Mouse (Mus musculus): ENCODE measurements at regions not wholly inside any gene's neighbourhood (a gene's known extent, or its start where the extent isn't known, plus 50 kb on each side); places are given as distances from the start of the nearest gene placed in this dataset.
A peak's percentile ranks its signal among the peaks of the same experiment; 100 is the strongest.
"Not testable (repeated sequence)": the region's sequence is repeated elsewhere in the genome, so short reads cannot be mapped to it uniquely, and the experiment has no call there.

DNA sequence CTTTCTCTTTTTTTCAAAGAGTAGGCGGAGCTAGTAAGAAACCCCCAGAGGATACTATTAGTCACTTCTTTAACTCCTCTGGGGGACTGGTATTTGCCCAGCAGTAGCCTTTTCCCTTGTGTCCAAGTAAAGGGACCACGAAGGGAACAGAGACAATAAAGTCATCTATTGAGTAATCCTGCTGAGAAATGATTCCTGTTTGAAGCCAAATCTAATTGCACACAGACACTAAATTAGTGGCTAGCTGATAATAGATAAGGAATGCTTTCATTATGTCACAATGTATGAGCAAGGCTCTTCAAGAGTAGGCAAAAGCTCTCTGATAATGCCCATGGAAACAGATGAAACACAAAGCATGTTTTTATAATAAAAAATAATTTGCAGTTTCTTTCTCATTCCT, 201.9 kb upstream of the Gm21897 start:
- H3K27me3 ChIP-seq (ENCODE audit: insufficient read depth, low read length), result no peaks in the 10 kb centered on the region
- no peaks in the 10 kb centered on the region for H3K36me3 ChIP-seq (ENCODE audit: insufficient read depth, low read length)
- no peak overlapping the region for H3K4me3 ChIP-seq (replicated peaks; ENCODE audit: low read length)
- H3K9me3 ChIP-seq (ENCODE audit: low read length), result no peaks in the 10 kb centered on the region
- no peak for TF ChIP-seq POU5F1 (IDR thresholded peaks at IDR 0.05; ENCODE audit: borderline replicate concordance, low read length)
- no peak for TF ChIP-seq CTCF (conservative IDR thresholded peaks at IDR 0.05; ENCODE audit: low read length)
- no peak for TF ChIP-seq NANOG (IDR thresholded peaks at IDR 0.05; ENCODE audit: borderline replicate concordance, low read length)
- H3K4me1 ChIP-seq (replicated peaks; ENCODE audit: low read depth, low read length), result no peaks in the 10 kb centered on the region

- TF ChIP-seq CTCF (conservative IDR thresholded peaks at IDR 0.05; ENCODE audit: low read length) (peak; percentile 22; the same call in 1 of the 2 replicates), POU5F1 (IDR thresholded peaks at IDR 0.05; ENCODE audit: borderline replicate concordance, low read length) (no peak), NANOG (IDR thresholded peaks at IDR 0.05; ENCODE audit: borderline replicate concordance, low read length) (no peak)
- no peaks in the 10 kb centered on the region for H3K27me3 ChIP-seq (ENCODE audit: insufficient read depth, low read length)
- no peak overlapping the region for H3K4me3 ChIP-seq (replicated peaks; ENCODE audit: low read length)
- no peaks in the 10 kb centered on the region for H3K4me1 ChIP-seq (replicated peaks; ENCODE audit: low read depth, low read length)
- H3K9me3 ChIP-seq (ENCODE audit: low read length), result no peaks in the 10 kb centered on the region
- H3K36me3 ChIP-seq (ENCODE audit: insufficient read depth, low read length), result no peaks in the 10 kb centered on the region
Measured at GRCm38 (mm10) chr16:15119799-15120198, 197.5 kb upstream of the Gm21897 start.

GRCm38 (mm10) chr16:15128996-15129395, 188.3 kb upstream of the Gm21897 start:
- H3K4me1 ChIP-seq (replicated peaks; ENCODE audit: low read depth, low read length), result no peaks in the 10 kb centered on the region
- no peak overlapping the region for H3K4me3 ChIP-seq (replicated peaks; ENCODE audit: low read length)
- no peaks in the 10 kb centered on the region for H3K27me3 ChIP-seq (ENCODE audit: insufficient read depth, low read length)
- no peaks in the 10 kb centered on the region for H3K36me3 ChIP-seq (ENCODE audit: insufficient read depth, low read length)
- TF ChIP-seq CTCF (conservative IDR thresholded peaks at IDR 0.05; ENCODE audit: low read length), result no peak
- no peak for TF ChIP-seq POU5F1 (IDR thresholded peaks at IDR 0.05; ENCODE audit: borderline replicate concordance, low read length)
- TF ChIP-seq NANOG (IDR thresholded peaks at IDR 0.05; ENCODE audit: borderline replicate concordance, low read length), result no peak
- no peaks in the 10 kb centered on the region for H3K9me3 ChIP-seq (ENCODE audit: low read length)

DNA sequence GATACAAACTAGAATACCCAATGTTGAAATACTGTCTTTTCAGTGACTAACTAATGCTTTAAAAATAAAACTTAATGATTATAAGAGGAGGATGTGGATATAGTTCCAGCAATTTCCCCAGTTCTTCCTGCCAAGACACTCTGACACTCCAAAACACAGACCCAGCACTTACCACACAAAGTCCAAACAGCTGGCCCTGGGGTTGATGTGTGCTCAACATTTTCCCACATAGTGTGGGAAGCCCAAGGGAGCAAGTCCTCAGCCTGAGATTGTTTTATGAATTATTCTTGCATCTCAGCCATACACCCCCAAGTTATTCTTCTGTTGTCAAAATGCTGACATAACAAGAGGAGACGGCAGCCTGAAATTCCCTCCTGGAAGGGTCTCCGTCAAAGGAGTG, 187.5 kb upstream of the Gm21897 start:
- Histone ChIP-seq H3K36me3 (ENCODE audit: insufficient read depth, low read length) (no peaks in the 10 kb centered on the region), H3K4me3 (replicated peaks; ENCODE audit: low read length) (no peak overlapping the region), H3K9me3 (ENCODE audit: low read length) (no peaks in the 10 kb centered on the region), H3K4me1 (replicated peaks; ENCODE audit: low read depth, low read length) (no peaks in the 10 kb centered on the region), H3K27me3 (ENCODE audit: insufficient read depth, low read length) (no peaks in the 10 kb centered on the region)
- TF ChIP-seq NANOG (IDR thresholded peaks at IDR 0.05; ENCODE audit: borderline replicate concordance, low read length) (no peak), POU5F1 (IDR thresholded peaks at IDR 0.05; ENCODE audit: borderline replicate concordance, low read length) (no peak), CTCF (conservative IDR thresholded peaks at IDR 0.05; ENCODE audit: low read length) (no peak)

GRCm38 (mm10) chr16:15157852-15158251, 159.4 kb upstream of the Gm21897 start:
- Histone ChIP-seq H3K4me1 (replicated peaks; ENCODE audit: low read depth, low read length) (no peaks in the 10 kb centered on the region), H3K36me3 (ENCODE audit: insufficient read depth, low read length) (no peaks in the 10 kb centered on the region), H3K4me3 (replicated peaks; ENCODE audit: low read length) (no peak overlapping the region), H3K27me3 (ENCODE audit: insufficient read depth, low read length) (no peaks in the 10 kb centered on the region), H3K9me3 (ENCODE audit: low read length) (no peaks in the 10 kb centered on the region)
- no peak for TF ChIP-seq NANOG (IDR thresholded peaks at IDR 0.05; ENCODE audit: borderline replicate concordance, low read length)
- no peak for TF ChIP-seq CTCF (conservative IDR thresholded peaks at IDR 0.05; ENCODE audit: low read length)

- Histone ChIP-seq H3K27me3 (ENCODE audit: insufficient read depth, low read length) (no peaks in the 10 kb centered on the region), H3K9me3 (ENCODE audit: low read length) (peaks cover 10% of the 10 kb centered on the region), H3K4me3 (replicated peaks; ENCODE audit: low read length) (no peak overlapping the region), H3K4me1 (replicated peaks; ENCODE audit: low read depth, low read length) (no peaks in the 10 kb centered on the region), H3K36me3 (ENCODE audit: insufficient read depth, low read length) (no peaks in the 10 kb centered on the region)
- TF ChIP-seq NANOG (IDR thresholded peaks at IDR 0.05; ENCODE audit: borderline replicate concordance, low read length), result no peak
- no peak for TF ChIP-seq CTCF (conservative IDR thresholded peaks at IDR 0.05; ENCODE audit: low read length)
- no peak for TF ChIP-seq POU5F1 (IDR thresholded peaks at IDR 0.05; ENCODE audit: borderline replicate concordance, low read length)
Measured at GRCm38 (mm10) chr16:15175516-15175915, 141.7 kb upstream of the Gm21897 start.

- H3K27me3 ChIP-seq (ENCODE audit: insufficient read depth, low read length), result no peaks in the 10 kb centered on the region
- TF ChIP-seq NANOG (IDR thresholded peaks at IDR 0.05; ENCODE audit: borderline replicate concordance, low read length) (no peak), POU5F1 (IDR thresholded peaks at IDR 0.05; ENCODE audit: borderline replicate concordance, low read length) (no peak), CTCF (conservative IDR thresholded peaks at IDR 0.05; ENCODE audit: low read length) (no peak)
- H3K4me3 ChIP-seq (replicated peaks; ENCODE audit: low read length), result no peak overlapping the region
- H3K36me3 ChIP-seq (ENCODE audit: insufficient read depth, low read length), result no peaks in the 10 kb centered on the region
- 0 out of 2 replicates have a peak, but pooled peaks cover under 1% of the 10 kb centered on the region for H3K9me3 ChIP-seq (ENCODE audit: low read length)
- H3K4me1 ChIP-seq (replicated peaks; ENCODE audit: low read depth, low read length), result no peaks in the 10 kb centered on the region
Measured at GRCm38 (mm10) chr16:15185714-15186113, 131.5 kb upstream of the Gm21897 start.

DNA sequence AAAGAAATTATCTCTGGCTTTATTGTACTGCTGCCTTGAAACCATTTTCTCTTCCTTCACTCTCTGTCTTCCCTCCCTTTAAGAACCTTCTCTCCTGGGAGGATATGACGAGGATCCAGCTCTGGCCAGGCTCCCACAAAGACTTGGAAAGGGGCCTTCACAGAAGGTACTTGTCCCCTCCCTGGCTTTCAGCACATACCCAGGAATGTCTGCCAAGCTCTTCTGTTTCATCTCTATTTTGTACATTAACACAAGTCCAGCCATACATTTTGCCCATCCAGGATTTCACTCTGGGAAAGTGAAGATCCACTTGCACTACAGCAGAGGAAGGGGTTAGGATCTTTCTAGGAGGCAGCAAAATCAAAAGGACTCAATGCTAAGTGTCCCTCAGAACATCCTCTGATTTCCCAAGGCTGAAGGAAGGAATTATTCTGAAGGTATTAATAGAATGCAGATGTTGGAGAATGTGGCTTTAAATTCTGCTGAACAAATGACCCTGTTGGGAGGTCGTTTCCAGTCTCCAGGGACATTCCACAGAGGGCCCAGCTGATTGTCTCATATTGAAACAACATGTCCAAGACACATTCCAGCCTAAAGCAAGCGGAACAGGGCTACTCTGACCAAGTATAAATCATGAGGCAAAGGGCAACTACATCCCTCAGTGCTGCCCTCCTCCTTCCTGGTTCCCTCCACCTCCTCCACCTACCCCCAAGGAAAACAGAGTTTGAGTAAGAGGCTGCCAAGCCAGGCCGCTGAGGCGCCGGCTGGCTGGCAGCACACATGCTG, 122.1 kb upstream of the Gm21897 start:
- Histone ChIP-seq H3K4me1 (replicated peaks; ENCODE audit: low read depth, low read length) (no peaks in the 10 kb centered on the region), H3K36me3 (ENCODE audit: insufficient read depth, low read length) (no peaks in the 10 kb centered on the region), H3K4me3 (replicated peaks; ENCODE audit: low read length) (no peak overlapping the region), H3K9me3 (ENCODE audit: low read length) (peaks cover 28% of the 10 kb centered on the region), H3K27me3 (ENCODE audit: insufficient read depth, low read length) (no peaks in the 10 kb centered on the region)
- TF ChIP-seq NANOG (IDR thresholded peaks at IDR 0.05; ENCODE audit: borderline replicate concordance, low read length) (no peak), POU5F1 (IDR thresholded peaks at IDR 0.05; ENCODE audit: borderline replicate concordance, low read length) (no peak), CTCF (conservative IDR thresholded peaks at IDR 0.05; ENCODE audit: low read length) (no peak)

DNA sequence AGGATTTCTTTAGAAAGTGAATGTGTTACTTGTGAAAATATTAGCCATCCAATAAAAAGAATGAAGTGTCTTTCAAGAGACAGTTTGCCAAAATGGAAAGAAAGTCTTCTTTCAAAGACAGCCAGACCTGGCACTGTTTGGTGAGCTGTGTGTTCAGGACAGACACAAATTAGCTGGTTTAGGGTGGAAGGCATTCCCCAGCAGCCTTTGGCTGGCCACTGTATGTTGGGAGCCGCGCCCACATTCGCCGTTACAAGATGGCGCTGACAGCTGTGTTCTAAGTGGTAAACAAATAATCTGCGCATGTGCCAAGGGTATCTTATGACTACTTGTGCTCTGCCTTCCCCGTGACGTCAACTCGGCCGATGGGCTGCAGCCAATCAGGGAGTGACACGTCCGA, 121.3 kb upstream of the Gm21897 start:
- not testable (repeated sequence) for H3K4me3 ChIP-seq (replicated peaks; ENCODE audit: low read length); H3K36me3 ChIP-seq (ENCODE audit: insufficient read depth, low read length); H3K4me1 ChIP-seq (replicated peaks; ENCODE audit: low read depth, low read length); H3K27me3 ChIP-seq (ENCODE audit: insufficient read depth, low read length)
- H3K9me3 ChIP-seq (ENCODE audit: low read length), result peaks cover 28% of the 10 kb centered on the region
